ENCODE assay signal across 8 mouse cellular contexts in the genomic region with DNA sequence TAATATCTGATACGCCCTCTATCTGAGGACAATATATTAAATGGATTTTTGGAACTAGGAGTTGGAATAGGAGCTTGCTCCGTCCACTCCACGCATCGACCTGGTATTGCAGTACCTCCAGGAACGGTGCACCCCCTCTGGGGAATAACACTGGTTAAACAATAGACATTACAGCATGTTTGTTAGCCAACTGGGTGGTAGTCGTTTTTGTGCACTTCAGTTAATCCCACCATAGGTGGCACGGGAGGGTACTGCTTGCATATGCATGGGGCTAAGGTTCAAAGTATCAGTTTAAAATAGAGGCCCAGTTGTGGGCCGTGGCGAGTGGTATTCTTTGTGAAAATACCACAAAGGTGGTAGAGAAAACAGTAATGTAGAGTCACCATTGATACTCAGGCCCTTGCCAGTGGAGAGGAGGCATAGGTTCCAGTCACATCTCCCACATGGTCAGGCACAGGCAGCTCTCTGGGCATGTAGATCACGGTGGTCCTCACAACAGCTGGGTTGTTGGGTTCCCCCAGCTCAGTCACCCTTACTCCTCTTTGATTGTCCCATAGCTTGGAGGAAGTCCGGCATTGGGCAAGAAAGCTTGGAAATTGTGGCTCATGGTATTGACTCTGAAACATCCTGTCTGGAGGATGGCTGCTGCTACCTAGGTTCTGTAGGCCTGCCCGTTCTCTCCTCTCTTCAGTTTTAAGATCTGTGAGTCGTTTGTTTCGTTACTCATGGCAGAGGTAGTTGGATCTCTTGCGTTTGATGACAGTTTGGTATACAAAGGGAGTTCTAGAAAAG. TPM values are rescaled to one million over a fixed set of nuclear protein-coding genes. Genes with fewer than 3 reads are reported as not detected.
DNase-seq lines count a peak whose midpoint lies in the region; ATAC-seq and TF ChIP-seq lines count a peak whose summit lies in the region.

No protein-coding gene starts in this region.

- peak overlapping the region; percentile 80 for H3K4me2 ChIP-seq in forebrain, embryonic 16.5 days (ENCODE audit: low read length)
- peak overlapping the region; percentile 64 for H3K4me2 ChIP-seq in limb, embryonic 14.5 days (replicated peaks; ENCODE audit: low read depth, low read length, severe bottlenecking)
- peak overlapping the region; percentile 49 for H3K4me2 ChIP-seq in midbrain, embryonic 14.5 days (ENCODE audit: low read length)

- peak overlapping the region; percentile 51 for H3K4me3 ChIP-seq in forebrain, embryonic 16.5 days (replicated peaks; ENCODE audit: low read length)
- peak overlapping the region; percentile 41 for H3K4me3 ChIP-seq in limb, embryonic 14.5 days (replicated peaks; ENCODE audit: low read length)
- peak overlapping the region; percentile 38 for H3K4me3 ChIP-seq in midbrain, embryonic 14.5 days (replicated peaks; ENCODE audit: low read depth, low read length)

- no peaks in the 10 kb centered on the region for H3K27me3 ChIP-seq in forebrain, embryonic 16.5 days (replicated peaks; ENCODE audit: control insufficient read depth, insufficient read depth, low read length)
- H3K27me3 ChIP-seq in limb, embryonic 14.5 days (ENCODE audit: control insufficient read depth, insufficient read depth, low read length) = no peaks in the 10 kb centered on the region
- H3K27me3 ChIP-seq in midbrain, embryonic 14.5 days (ENCODE audit: control insufficient read depth, insufficient read depth, low read length) = no peaks in the 10 kb centered on the region
- H3K27me3 ChIP-seq in splenic B cell, adult 2 months (ENCODE audit: control insufficient read depth, insufficient read depth, low read length, poor library complexity, severe bottlenecking) = no peaks in the 10 kb centered on the region

- peak overlapping the region; percentile 68 for H3K9ac ChIP-seq in forebrain, embryonic 16.5 days (replicated peaks; ENCODE audit: low read depth, low read length)
- peak overlapping the region; percentile 66; the same call in 1 of the 2 replicates for H3K9ac ChIP-seq in limb, embryonic 14.5 days (ENCODE audit: low read depth, low read length, severe bottlenecking)
- H3K9ac ChIP-seq in midbrain, embryonic 14.5 days (replicated peaks; ENCODE audit: low read length) = peak overlapping the region; percentile 62

- no peaks in the 10 kb centered on the region for H3K9me3 ChIP-seq in forebrain, embryonic 16.5 days (ENCODE audit: control insufficient read depth, low read length)
- H3K9me3 ChIP-seq in limb, embryonic 14.5 days (ENCODE audit: control insufficient read depth, low read length) = no peaks in the 10 kb centered on the region
- H3K9me3 ChIP-seq in midbrain, embryonic 14.5 days (ENCODE audit: control insufficient read depth, low read length) = no peaks in the 10 kb centered on the region

- 3% methylated on average over 15 of the region's 15 CpGs for WGBS in forebrain, embryonic 16.5 days
- WGBS in limb, embryonic 14.5 days = 4% methylated on average over 14 of the region's 15 CpGs
- WGBS in midbrain, embryonic 14.5 days = 4% methylated on average over 15 of the region's 15 CpGs

- peak; percentile 32 to 60 for DNase-seq in layer of hippocampus, adult 8-10 months (ENCODE audit: low spot score in 2 of 2)
- DNase-seq in layer of hippocampus, postnatal 36 days = no peak
- DNase-seq in cerebellum, adult 18-20 months = peak; percentile 27 to 37
- peak; percentile 73 for DNase-seq in induced T-regulatory cell, adult 2 months (ENCODE audit: low read depth)
- DNase-seq in limb, embryonic 14.5 days (ENCODE audit: low spot score) = peak; percentile 95
- peak; percentile 85 for DNase-seq in midbrain, embryonic 14.5 days
- DNase-seq in splenic B cell, adult 2 months (ENCODE audit: low read depth, low spot score) = peak; percentile 83

- peak; percentile 44; the same call in 1 of the 2 replicates for TF ChIP-seq POLR2A in limb, embryonic 14.5 days (IDR thresholded peaks at IDR 0.05; ENCODE audit: borderline replicate concordance, extremely low read depth, insufficient read depth, insufficient read length)

- peak; percentile 79 for ATAC-seq in forebrain, embryonic 16.5 days
- ATAC-seq in limb, embryonic 14.5 days (ENCODE audit: low FRiP score, low read depth) = peak; percentile 86
- peak; percentile 78 for ATAC-seq in midbrain, embryonic 14.5 days (ENCODE audit: low FRiP score, low TSS enrichment)

- peak overlapping the region; percentile 90 for H3K27ac ChIP-seq in forebrain, embryonic 16.5 days (ENCODE audit: low read length)
- peak overlapping the region; percentile 88 for H3K27ac ChIP-seq in limb, embryonic 14.5 days (replicated peaks; ENCODE audit: low read depth, low read length)
- peak overlapping the region; percentile 89 for H3K27ac ChIP-seq in midbrain, embryonic 14.5 days (replicated peaks; ENCODE audit: low read depth, low read length)

- H3K36me3 ChIP-seq in forebrain, embryonic 16.5 days (ENCODE audit: control insufficient read depth, insufficient read depth) = no peaks in the 10 kb centered on the region
- H3K36me3 ChIP-seq in limb, embryonic 14.5 days (ENCODE audit: control insufficient read depth, insufficient read depth, low read length) = 0 out of 2 replicates have a peak, but pooled peaks cover 5% of the 10 kb centered on the region
- H3K36me3 ChIP-seq in midbrain, embryonic 14.5 days (ENCODE audit: control insufficient read depth, insufficient read depth, low read length) = no peaks in the 10 kb centered on the region
- H3K36me3 ChIP-seq in splenic B cell, adult 2 months (ENCODE audit: control insufficient read depth, insufficient read depth, low read length, poor library complexity, severe bottlenecking) = no peaks in the 10 kb centered on the region

- H3K4me1 ChIP-seq in forebrain, embryonic 16.5 days (replicated peaks; ENCODE audit: control insufficient read depth, insufficient read depth, low read length) = peaks cover 18% of the 10 kb centered on the region
- peaks cover 9% of the 10 kb centered on the region; the same call in 1 of the 2 replicates for H3K4me1 ChIP-seq in limb, embryonic 14.5 days (ENCODE audit: control insufficient read depth, insufficient read depth, low read length)
- H3K4me1 ChIP-seq in midbrain, embryonic 14.5 days (ENCODE audit: control insufficient read depth, insufficient read depth, low read length) = peaks cover 19% of the 10 kb centered on the region

RNA-seq across cellular contexts. Expression of gene Pecr, which starts 28.9 kb away (rescaled TPM):
- total RNA-seq in layer of hippocampus, adult 8-10 months (2022) = 1 to 10 TPM; 4.4 to 7.6 (median 6.3) TPM
- 1 to 10 TPM; 4.4 to 4.8 TPM for total RNA-seq in layer of hippocampus, postnatal 36 days (2021)
- 9.7 and 11.2 TPM in 2 replicates for polyA plus RNA-seq in forebrain, embryonic 16.5 days (2015; fragmentation: Nextera tagmentation; extraction: Ambion mirVana)
- polyA plus RNA-seq in limb, embryonic 14.5 days (2012; rRNA removed) = 20.1 and 20.5 TPM in 2 replicates
- polyA plus RNA-seq in limb, embryonic 14.5 days (2014; fragmentation: Nextera tagmentation; extraction: Ambion mirVana) = 29.5 and 31.2 TPM in 2 replicates
- polyA plus RNA-seq in midbrain, embryonic 14.5 days (2014; fragmentation: Nextera tagmentation; extraction: Ambion mirVana) = 6.3 and 7.7 TPM in 2 replicates

RNA-seq across cellular contexts. Expression of gene Tmem169, which starts 28.9 kb away (rescaled TPM):
- 10 to 100 TPM; 11.6 to 17.4 (median 13.2) TPM for total RNA-seq in layer of hippocampus, adult 8-10 months (2022)
- total RNA-seq in layer of hippocampus, postnatal 36 days (2021) = 10 to 100 TPM; 16.6 to 17.6 TPM
- 32.8 and 39.8 TPM in 2 replicates for polyA plus RNA-seq in forebrain, embryonic 16.5 days (2015; fragmentation: Nextera tagmentation; extraction: Ambion mirVana)
- 3.8 and 4.0 TPM in 2 replicates for polyA plus RNA-seq in limb, embryonic 14.5 days (2012; rRNA removed)
- polyA plus RNA-seq in limb, embryonic 14.5 days (2014; fragmentation: Nextera tagmentation; extraction: Ambion mirVana) = 3.0 and 4.6 TPM in 2 replicates
- 33.9 and 36.0 TPM in 2 replicates for polyA plus RNA-seq in midbrain, embryonic 14.5 days (2014; fragmentation: Nextera tagmentation; extraction: Ambion mirVana)

RNA-seq across cellular contexts. Expression of gene Mreg, which starts 43.2 kb away (rescaled TPM):
- 1 to 10 TPM; 4.2 to 7.6 (median 5.8) TPM for total RNA-seq in layer of hippocampus, adult 8-10 months (2022)
- 1 to 10 TPM; 3.4 to 4.2 TPM for total RNA-seq in layer of hippocampus, postnatal 36 days (2021)
- 0.96 and 1.0 TPM in 2 replicates for polyA plus RNA-seq in forebrain, embryonic 16.5 days (2015; fragmentation: Nextera tagmentation; extraction: Ambion mirVana)
- polyA plus RNA-seq in limb, embryonic 14.5 days (2012; rRNA removed) = 1.1 and 1.5 TPM in 2 replicates
- 3.4 and 4.6 TPM in 2 replicates for polyA plus RNA-seq in limb, embryonic 14.5 days (2014; fragmentation: Nextera tagmentation; extraction: Ambion mirVana)
- 1.9 and 2.3 TPM in 2 replicates for polyA plus RNA-seq in midbrain, embryonic 14.5 days (2014; fragmentation: Nextera tagmentation; extraction: Ambion mirVana)

RNA-seq across cellular contexts. Expression of gene Xrcc5, which starts 52.0 kb away (rescaled TPM):
- 10 to 100 TPM; 16.1 to 19.2 (median 16.6) TPM for total RNA-seq in layer of hippocampus, adult 8-10 months (2022)
- 10 to 100 TPM; 12.5 to 13.8 TPM for total RNA-seq in layer of hippocampus, postnatal 36 days (2021)
- polyA plus RNA-seq in forebrain, embryonic 16.5 days (2015; fragmentation: Nextera tagmentation; extraction: Ambion mirVana) = 23.8 and 29.2 TPM in 2 replicates
- polyA plus RNA-seq in limb, embryonic 14.5 days (2012; rRNA removed) = 16.1 and 22.6 TPM in 2 replicates
- polyA plus RNA-seq in limb, embryonic 14.5 days (2014; fragmentation: Nextera tagmentation; extraction: Ambion mirVana) = 41.8 and 43.2 TPM in 2 replicates
- polyA plus RNA-seq in midbrain, embryonic 14.5 days (2014; fragmentation: Nextera tagmentation; extraction: Ambion mirVana) = 12.8 and 21.9 TPM in 2 replicates

Comparison
In these comparisons a context has a peak if more than half of its experiments do, and no peak if none do; other contexts are left out.
1. DNase-seq: peak in layer of hippocampus, adult 8-10 months (2 of 2), cerebellum, adult 18-20 months (2 of 2), induced T-regulatory cell, adult 2 months (single experiment), limb, embryonic 14.5 days (single experiment), midbrain, embryonic 14.5 days (single experiment) and splenic B cell, adult 2 months (single experiment); none in layer of hippocampus, postnatal 36 days (0 of 2).
2. Peak in every context shown above with its lines, with median percentiles within 50 percentile points of each other: ATAC-seq, H3K27ac ChIP-seq, H3K4me2 ChIP-seq, H3K4me3 ChIP-seq and H3K9ac ChIP-seq.